Mouse (Mus musculus): ENCODE measurements around the gene Golph3l. TPM values are rescaled to one million over a fixed set of nuclear protein-coding genes. Genes with fewer than 3 reads are reported as not detected.

Gene Golph3l
- polyA plus RNA-seq, 1 experiment from 2014 or later: 37.4 TPM

GRCm38 (mm10) chr3:95663969-95664608 lies 75.4 kb downstream of the Golph3l start:
- Histone ChIP-seq H3K4me3 (replicated peaks; ENCODE audit: low read length) (no peak overlapping the region), H3K4me2 (ENCODE audit: low read depth, low read length) (0 out of 2 replicates have a peak overlapping the region, but pooled peaks have one; percentile 4), H3K9ac (ENCODE audit: low read length) (no peak overlapping the region), H3K4me1 (ENCODE audit: control insufficient read depth, insufficient read depth, low read length) (peaks cover 68% of the 10 kb centered on the region), H3K9me3 (replicated peaks; ENCODE audit: control insufficient read depth, low read length) (no peaks in the 10 kb centered on the region), H3K27me3 (ENCODE audit: control insufficient read depth, insufficient read depth, low read length) (no peaks in the 10 kb centered on the region), H3K36me3 (ENCODE audit: control insufficient read depth, insufficient read depth, low read length) (peaks cover 23% of the 10 kb centered on the region), H3K27ac (ENCODE audit: low read length) (peak overlapping the region; percentile 96)
- ATAC-seq (ENCODE audit: insufficient read depth, low FRiP score): no peak
- 87% methylated on average over 3 of the region's 3 CpGs for WGBS

GRCm38 (mm10) chr3:95664940-95665352 lies 76.2 kb downstream of the Golph3l start:
- Histone ChIP-seq H3K4me2 (ENCODE audit: low read depth, low read length) (no peak overlapping the region), H3K4me1 (ENCODE audit: control insufficient read depth, insufficient read depth, low read length) (peaks cover 70% of the 10 kb centered on the region), H3K36me3 (ENCODE audit: control insufficient read depth, insufficient read depth, low read length) (peaks cover 23% of the 10 kb centered on the region), H3K27ac (ENCODE audit: low read length) (peak overlapping the region; percentile 96), H3K9me3 (replicated peaks; ENCODE audit: control insufficient read depth, low read length) (no peaks in the 10 kb centered on the region), H3K27me3 (ENCODE audit: control insufficient read depth, insufficient read depth, low read length) (no peaks in the 10 kb centered on the region), H3K4me3 (replicated peaks; ENCODE audit: low read length) (no peak overlapping the region), H3K9ac (ENCODE audit: low read length) (no peak overlapping the region)
- ATAC-seq (ENCODE audit: insufficient read depth, low FRiP score): no peak
- 83% methylated on average over 4 of the region's 4 CpGs for WGBS

GRCm38 (mm10) chr3:95666124-95666844 lies 77.5 kb downstream of the Golph3l start:
- Histone ChIP-seq H3K4me2 (ENCODE audit: low read depth, low read length) (no peak overlapping the region), H3K9me3 (replicated peaks; ENCODE audit: control insufficient read depth, low read length) (no peaks in the 10 kb centered on the region), H3K9ac (ENCODE audit: low read length) (no peak overlapping the region), H3K4me1 (ENCODE audit: control insufficient read depth, insufficient read depth, low read length) (peaks cover 64% of the 10 kb centered on the region), H3K36me3 (ENCODE audit: control insufficient read depth, insufficient read depth, low read length) (peaks cover 23% of the 10 kb centered on the region), H3K4me3 (replicated peaks; ENCODE audit: low read length) (no peak overlapping the region), H3K27ac (ENCODE audit: low read length) (peak overlapping the region; percentile 96), H3K27me3 (ENCODE audit: control insufficient read depth, insufficient read depth, low read length) (no peaks in the 10 kb centered on the region)
- ATAC-seq (ENCODE audit: insufficient read depth, low FRiP score): peak; percentile 45; the same call in 1 of the 2 replicates
- WGBS: 20% methylated on average over 6 of the region's 6 CpGs

GRCm38 (mm10) chr3:95667521-95667920 lies 78.8 kb downstream of the Golph3l start:
- Histone ChIP-seq H3K4me2 (ENCODE audit: low read depth, low read length) (peak overlapping the region; percentile 37), H3K27me3 (ENCODE audit: control insufficient read depth, insufficient read depth, low read length) (no peaks in the 10 kb centered on the region), H3K27ac (ENCODE audit: low read length) (peak overlapping the region; percentile 96), H3K4me1 (ENCODE audit: control insufficient read depth, insufficient read depth, low read length) (peaks cover 68% of the 10 kb centered on the region), H3K9ac (ENCODE audit: low read length) (peak overlapping the region; percentile 62), H3K36me3 (ENCODE audit: control insufficient read depth, insufficient read depth, low read length) (peaks cover 19% of the 10 kb centered on the region), H3K4me3 (replicated peaks; ENCODE audit: low read length) (peak overlapping the region; percentile 9), H3K9me3 (replicated peaks; ENCODE audit: control insufficient read depth, low read length) (no peaks in the 10 kb centered on the region)
- WGBS: 25% methylated on average over 4 of the region's 4 CpGs
- peak; percentile 12; the same call in 1 of the 2 replicates for ATAC-seq (ENCODE audit: insufficient read depth, low FRiP score)

- Histone ChIP-seq H3K9me3 (replicated peaks; ENCODE audit: control insufficient read depth, low read length) (no peaks in the 10 kb centered on the region), H3K36me3 (ENCODE audit: control insufficient read depth, insufficient read depth, low read length) (peaks cover 15% of the 10 kb centered on the region), H3K4me1 (ENCODE audit: control insufficient read depth, insufficient read depth, low read length) (peaks cover 68% of the 10 kb centered on the region), H3K27ac (ENCODE audit: low read length) (peak overlapping the region; percentile 96), H3K4me2 (ENCODE audit: low read depth, low read length) (peak overlapping the region; percentile 37; the same call in 1 of the 2 replicates), H3K27me3 (ENCODE audit: control insufficient read depth, insufficient read depth, low read length) (no peaks in the 10 kb centered on the region), H3K4me3 (replicated peaks; ENCODE audit: low read length) (peak overlapping the region; percentile 9), H3K9ac (ENCODE audit: low read length) (peak overlapping the region; percentile 62)
- 15% methylated on average over 7 of the region's 7 CpGs for WGBS
- ATAC-seq (ENCODE audit: insufficient read depth, low FRiP score): peak; percentile 63
These were observed 79.3 kb downstream of the Golph3l start for GRCm38 (mm10) chr3:95668026-95668425.

Other genes starting within 250 kb of the Golph3l start
- gene Setdb1, start 231.7 kb upstream of the Golph3l start, polyA plus RNA-seq (2015; fragmentation: Nextera tagmentation; extraction: Ambion mirVana): 35.2 and 36.9 TPM in 2 replicates
- gene 4930558C23Rik, start 186.1 kb upstream of the Golph3l start, polyA plus RNA-seq (2015; fragmentation: Nextera tagmentation; extraction: Ambion mirVana): 0.63 TPM in 1 of 2 replicates, not detected in the other
- 46.5 and 47.8 TPM in 2 replicates for gene Arnt, start 154.5 kb upstream of the Golph3l start, polyA plus RNA-seq (2015; fragmentation: Nextera tagmentation; extraction: Ambion mirVana)
- 15.6 and 16.7 TPM in 2 replicates for gene Ctsk, start 89.7 kb upstream of the Golph3l start, polyA plus RNA-seq (2015; fragmentation: Nextera tagmentation; extraction: Ambion mirVana)
- 28.9 and 32.4 TPM in 2 replicates for gene Ctss, start 62.1 kb upstream of the Golph3l start, polyA plus RNA-seq (2015; fragmentation: Nextera tagmentation; extraction: Ambion mirVana)
- not detected in 2 replicates for gene Hormad1, start 29.3 kb upstream of the Golph3l start, polyA plus RNA-seq (2015; fragmentation: Nextera tagmentation; extraction: Ambion mirVana)
- gene Ensa, start 36.1 kb downstream of the Golph3l start, polyA plus RNA-seq (2015; fragmentation: Nextera tagmentation; extraction: Ambion mirVana): 70.3 and 73.0 TPM in 2 replicates
- 16.5 and 20.5 TPM in 2 replicates for gene Mcl1, start 69.9 kb downstream of the Golph3l start, polyA plus RNA-seq (2015; fragmentation: Nextera tagmentation; extraction: Ambion mirVana)
- 13.3 and 20.5 TPM in 2 replicates for gene Adamtsl4, start 99.0 kb downstream of the Golph3l start, polyA plus RNA-seq (2015; fragmentation: Nextera tagmentation; extraction: Ambion mirVana)
- 110 and 228 TPM in 2 replicates for gene Ecm1, start 150.6 kb downstream of the Golph3l start, polyA plus RNA-seq (2015; fragmentation: Nextera tagmentation; extraction: Ambion mirVana)
- gene Tars2, start 171.3 kb downstream of the Golph3l start, polyA plus RNA-seq (2015; fragmentation: Nextera tagmentation; extraction: Ambion mirVana): 48.1 and 52.1 TPM in 2 replicates
- 18.8 and 20.3 TPM in 2 replicates for gene Rprd2, start 229.9 kb downstream of the Golph3l start, polyA plus RNA-seq (2015; fragmentation: Nextera tagmentation; extraction: Ambion mirVana)